Mouse (Mus musculus) MEL-GATA-1-ER (cell line): Measurements from ENCODE around the gene Ctnnd1.

Experiments
- DNase-seq: peaks from one replicate; pipeline ENCODE4 v3.0.0-alpha.2; 2012; ENCODE audit warnings: low read depth; ENCODE audit errors: extremely low read depth

Ctnnd1 gene

GRCm38 (mm10) chr2:84647051-84647568 is 3.5 kb downstream of the Ctnnd1 start:
- DNase-seq, result no peak

GRCm38 (mm10) chr2:84646138-84646537 is 4.4 kb downstream of the Ctnnd1 start:
- no peak for DNase-seq

GRCm38 (mm10) chr2:84640833-84641232 is 9.7 kb downstream of the Ctnnd1 start:
- DNase-seq, result no peak

- no peak for DNase-seq
Measured at GRCm38 (mm10) chr2:84638428-84639220, 11.9 kb downstream of the Ctnnd1 start.

GRCm38 (mm10) chr2:84637452-84638165 is 13.0 kb downstream of the Ctnnd1 start:
- DNase-seq, result no peak

- DNase-seq, result no peak
Measured at GRCm38 (mm10) chr2:84636231-84636741, 14.3 kb downstream of the Ctnnd1 start.

- no peak for DNase-seq
Measured at GRCm38 (mm10) chr2:84635611-84636010, 15.0 kb downstream of the Ctnnd1 start.

- DNase-seq, result no peak
Measured at GRCm38 (mm10) chr2:84634934-84635482, 15.6 kb downstream of the Ctnnd1 start.

- DNase-seq, result no peak
Measured at GRCm38 (mm10) chr2:84634006-84634405, 16.6 kb downstream of the Ctnnd1 start.

GRCm38 (mm10) chr2:84632999-84633398 is 17.6 kb downstream of the Ctnnd1 start:
- no peak for DNase-seq

GRCm38 (mm10) chr2:84632001-84632400 is 18.6 kb downstream of the Ctnnd1 start:
- DNase-seq, result no peak

GRCm38 (mm10) chr2:84627036-84627435 is 23.5 kb downstream of the Ctnnd1 start:
- no peak for DNase-seq

- DNase-seq, result no peak
Measured at GRCm38 (mm10) chr2:84626366-84626975, 24.1 kb downstream of the Ctnnd1 start.

- no peak for DNase-seq
Measured at GRCm38 (mm10) chr2:84624201-84624600, 26.4 kb downstream of the Ctnnd1 start.

GRCm38 (mm10) chr2:84623428-84624119 is 27.0 kb downstream of the Ctnnd1 start:
- DNase-seq, result peak; percentile 39

GRCm38 (mm10) chr2:84622668-84623067 is 27.9 kb downstream of the Ctnnd1 start:
- no peak for DNase-seq

GRCm38 (mm10) chr2:84619646-84620340 is 30.8 kb downstream of the Ctnnd1 start:
- DNase-seq, result no peak

GRCm38 (mm10) chr2:84618914-84619313 is 31.7 kb downstream of the Ctnnd1 start:
- DNase-seq, result peak; percentile 15

GRCm38 (mm10) chr2:84617637-84618515 is 32.7 kb downstream of the Ctnnd1 start:
- DNase-seq, result peak; percentile 41
